Mouse (Mus musculus): ENCODE results near the gene Nup214.

- TF ChIP-seq CTCF (IDR thresholded peaks at IDR 0.05; ENCODE audit: control insufficient read depth, insufficient read depth, insufficient read length) (no peak), MYOD1 (IDR thresholded peaks at IDR 0.05; ENCODE audit: control insufficient read depth, insufficient read length, low read depth) (no peak), MAX (IDR thresholded peaks at IDR 0.05) (no peak), MYOG (IDR thresholded peaks at IDR 0.05; ENCODE audit: control insufficient read depth, extremely low read depth, insufficient read length) (no peak)
These were observed 111.0 kb downstream of the Nup214 start for GRCm38 (mm10) chr2:32085231-32085630.
